Mouse (Mus musculus) adrenal gland, adult 2 months (tissue): ENCODE results near the gene Snx10. TPM values are rescaled to one million over a fixed set of nuclear protein-coding genes. Genes with fewer than 3 reads are reported as not detected.

Experiments used
- DNase-seq: peaks from one replicate; pipeline ENCODE4 v3.0.0; 2021
- polyA plus RNA-seq: library from polyadenylated mRNA; depleted of rRNA; stranded (reverse); fragments of >200 nt; gene quantifications from 2 replicates; pipeline ENCODE4 v1.2.3, GENCODE M21; 2012
- total RNA-seq, 2 experiments: library from RNA; stranded (reverse); gene quantifications; 2 replicates each; pipeline ENCODE4 v1.2.3; 2021

Gene Snx10
- total and polyA plus RNA-seq, 3 experiments = 0.81 to 69.2 (median 36.2) TPM

GRCm38 (mm10) chr6:51585980-51586379, 62.3 kb downstream of the Snx10 start:
- DNase-seq = peak; percentile 57

DNA sequence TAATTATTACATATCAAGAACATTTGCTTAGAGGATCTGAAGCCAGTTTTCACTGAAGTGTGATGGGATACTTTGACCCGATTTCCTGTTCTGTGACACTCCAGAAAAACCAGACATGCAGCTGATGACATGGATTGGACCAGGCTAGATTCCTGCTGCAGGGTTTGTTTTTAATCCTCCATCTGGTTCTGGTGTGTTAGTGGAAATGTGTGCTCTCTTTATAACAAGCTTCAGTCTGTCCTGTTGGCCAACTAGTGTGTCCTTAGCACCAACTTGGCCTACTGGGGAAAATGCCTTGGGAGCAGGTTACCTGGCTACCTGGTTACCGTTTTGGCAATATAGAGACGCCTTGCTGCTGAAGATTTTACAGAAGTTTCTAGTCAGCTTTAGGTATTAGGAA, 63.6 kb downstream of the Snx10 start:
- DNase-seq = no peak

GRCm38 (mm10) chr6:51591264-51591663, 67.6 kb downstream of the Snx10 start:
- no peak for DNase-seq

GRCm38 (mm10) chr6:51591844-51592243, 68.1 kb downstream of the Snx10 start:
- no peak for DNase-seq

GRCm38 (mm10) chr6:51592356-51593115, 68.8 kb downstream of the Snx10 start:
- DNase-seq = peak; percentile 87

GRCm38 (mm10) chr6:51593446-51594035, 69.8 kb downstream of the Snx10 start:
- no peak for DNase-seq

DNA sequence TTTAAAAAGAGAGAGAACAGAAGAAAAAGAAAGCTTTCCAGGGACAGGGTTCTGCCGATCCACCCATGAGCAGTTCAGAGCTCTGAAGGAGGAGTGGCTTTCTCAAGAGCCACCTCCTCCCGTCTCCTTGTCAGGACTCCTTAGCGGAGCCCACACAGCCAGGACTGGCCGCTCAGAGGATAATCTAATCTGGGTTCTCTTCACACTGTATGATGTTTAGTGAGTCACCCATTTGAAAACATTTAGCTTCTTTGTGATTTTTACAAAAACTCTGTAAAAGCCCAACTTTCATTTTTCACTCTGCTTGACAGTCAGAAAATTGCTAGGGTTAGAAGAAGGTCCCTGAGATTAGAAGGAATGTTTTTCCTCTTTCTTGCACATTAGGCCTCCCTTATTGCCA, 70.8 kb downstream of the Snx10 start:
- no peak for DNase-seq

DNA sequence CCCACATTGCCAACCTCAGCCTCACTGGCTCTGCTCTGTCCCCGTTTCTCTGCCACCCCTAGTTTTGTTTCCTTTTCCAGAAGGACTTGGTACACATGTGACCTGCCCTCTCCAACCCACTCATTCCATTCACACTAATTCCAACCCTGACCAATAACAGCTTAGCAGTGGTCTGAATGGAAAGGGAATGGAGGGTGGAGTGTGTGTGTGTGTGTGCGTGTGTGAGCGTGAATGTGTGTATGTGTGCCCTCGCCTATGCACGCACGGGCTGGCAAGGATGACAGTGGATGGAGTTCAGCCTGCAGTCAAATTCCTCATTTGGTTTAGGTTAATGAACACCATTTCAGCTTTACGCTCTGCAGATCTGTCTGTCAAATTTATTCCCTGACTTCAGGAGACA, 74.4 kb downstream of the Snx10 start:
- DNase-seq = no peak

DNA sequence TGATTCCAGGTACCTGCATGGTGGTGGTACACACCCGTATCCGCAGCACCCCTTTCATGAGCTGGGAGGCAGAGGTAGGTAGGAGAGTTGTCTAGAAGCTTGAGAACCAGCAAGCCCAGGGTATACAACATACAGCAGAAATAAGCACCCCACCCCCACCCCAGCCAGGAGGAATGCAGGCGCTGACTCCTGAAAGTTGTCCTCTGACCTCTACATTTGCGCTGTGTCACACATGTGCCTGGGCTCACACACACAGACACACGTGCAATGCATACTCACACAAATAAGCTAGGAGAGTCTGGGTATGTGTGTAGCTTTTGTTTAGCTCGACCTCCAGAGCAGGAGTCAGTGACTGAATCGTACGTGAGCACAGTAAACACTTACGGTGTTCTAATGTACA, 76.7 kb downstream of the Snx10 start:
- no peak for DNase-seq

- DNase-seq = no peak
Measured at GRCm38 (mm10) chr6:51602341-51602740, 78.6 kb downstream of the Snx10 start.

- DNase-seq = no peak
Measured at GRCm38 (mm10) chr6:51603691-51604090, 80.0 kb downstream of the Snx10 start.

DNA sequence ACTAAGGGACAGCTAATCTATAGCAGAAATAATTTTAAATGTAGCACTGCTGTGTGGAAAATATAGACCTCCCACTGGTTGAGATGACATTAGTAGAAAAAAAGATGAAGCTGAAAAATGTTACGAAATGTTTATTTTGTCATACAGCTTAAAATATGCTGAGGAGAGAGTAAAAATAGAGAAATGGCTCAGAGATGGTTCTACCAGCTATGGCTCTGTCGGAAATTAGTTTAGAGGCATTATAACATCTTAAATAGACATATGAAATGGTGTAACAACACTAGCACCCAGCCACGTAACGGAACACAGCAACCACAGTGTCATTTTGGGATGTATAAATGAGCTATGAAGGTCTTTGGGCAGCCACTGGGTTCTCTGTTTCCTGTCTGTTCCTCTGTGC, 82.5 kb downstream of the Snx10 start:
- DNase-seq = no peak

DNA sequence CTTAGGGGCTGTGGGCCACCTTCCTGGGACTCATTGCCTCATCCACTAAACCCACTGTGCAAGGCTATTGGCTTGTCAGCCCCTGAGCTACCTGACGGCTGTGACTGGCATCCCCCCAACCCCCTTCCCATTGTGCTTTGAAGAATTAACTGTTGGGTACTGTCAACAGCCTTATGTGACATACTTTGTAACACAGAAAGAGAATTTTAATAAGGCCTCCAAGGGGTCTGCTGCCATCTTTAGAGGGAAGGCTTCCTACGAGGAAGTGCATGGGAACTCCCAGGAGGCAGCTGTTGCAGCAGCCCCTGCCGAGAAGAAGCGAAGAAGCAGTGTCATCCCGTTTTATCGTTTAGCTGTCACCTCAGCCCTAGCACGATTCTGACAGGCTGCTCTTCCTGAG, 83.1 kb downstream of the Snx10 start:
- DNase-seq = no peak

GRCm38 (mm10) chr6:51611621-51612020, 87.9 kb downstream of the Snx10 start:
- DNase-seq = no peak

DNA sequence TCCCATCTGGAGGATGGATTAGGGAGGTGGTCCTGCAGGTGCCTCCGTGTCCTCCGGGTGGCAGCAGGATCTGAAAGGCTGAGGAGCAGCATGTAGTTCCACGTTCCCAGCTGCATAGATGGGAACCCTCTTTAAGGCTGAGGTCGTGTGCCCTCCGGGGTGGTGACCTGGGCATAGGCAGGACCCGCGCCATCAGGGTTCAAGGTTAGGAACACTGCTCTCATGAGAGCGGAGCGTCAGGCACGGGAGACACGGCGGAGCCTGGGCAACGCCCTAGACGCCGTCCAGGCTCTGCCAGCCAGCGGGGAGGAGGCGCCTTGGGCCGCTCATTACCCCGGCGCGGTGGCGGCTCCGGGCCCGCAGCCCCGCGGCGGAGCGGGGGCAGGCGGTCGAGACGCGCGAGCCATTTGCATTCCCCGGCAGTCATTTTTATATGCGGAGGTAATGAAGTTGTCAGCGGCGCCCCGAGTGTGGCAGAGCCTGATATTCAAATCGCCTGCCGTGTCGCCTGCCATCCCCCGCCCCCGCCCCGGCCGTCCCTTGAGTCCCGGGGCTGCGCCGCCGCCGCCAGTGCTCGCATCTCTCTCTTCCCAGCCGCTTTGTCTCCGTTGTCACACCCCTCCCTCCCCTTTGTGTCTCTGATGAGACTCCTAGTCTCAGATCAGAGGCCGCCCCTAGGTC, 88.8 kb downstream of the Snx10 start:
- DNase-seq = peak; percentile 84

- no peak for DNase-seq
Measured at GRCm38 (mm10) chr6:51613661-51614060, 90.0 kb downstream of the Snx10 start.

DNA sequence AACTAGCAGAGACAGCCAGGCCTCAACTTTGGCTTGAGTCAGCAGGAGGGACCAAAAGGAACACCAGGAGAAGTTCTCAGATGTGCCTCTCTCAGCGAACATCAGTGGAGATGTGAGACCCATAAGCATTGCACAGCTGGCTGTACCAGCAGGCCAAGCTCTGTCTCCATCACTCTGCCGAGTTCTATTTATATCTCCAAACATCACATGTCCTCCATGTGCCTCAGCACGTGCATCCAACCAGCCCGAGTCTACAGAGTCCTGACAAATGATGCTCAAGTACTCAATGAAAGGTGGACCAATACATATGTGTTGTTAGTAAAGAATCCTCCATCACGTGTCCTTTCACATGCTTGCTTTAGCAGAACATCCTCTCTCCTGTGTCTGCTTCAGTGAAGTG, 103.1 kb downstream of the Snx10 start:
- DNase-seq = no peak

GRCm38 (mm10) chr6:51629671-51630070, 106.0 kb downstream of the Snx10 start:
- DNase-seq = no peak

DNA sequence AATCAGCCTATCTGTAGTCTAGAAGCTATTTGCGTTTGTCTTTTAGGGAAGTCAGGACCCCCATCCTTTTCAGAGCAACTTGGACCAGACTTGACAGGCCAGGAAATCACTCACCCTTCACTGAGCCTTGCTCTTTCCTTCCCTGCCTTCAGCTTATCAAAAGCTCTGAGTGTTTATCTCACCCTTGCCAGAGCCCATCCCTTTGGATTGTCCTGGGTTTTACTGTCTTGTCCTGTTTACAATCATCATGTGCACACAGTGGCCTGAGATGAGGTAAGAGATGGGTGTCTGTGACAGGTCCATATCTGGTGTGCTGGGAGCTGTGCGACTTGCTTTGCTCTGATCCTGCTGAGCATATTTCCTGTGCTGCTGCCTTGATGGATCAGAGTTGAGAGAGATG, 106.5 kb downstream of the Snx10 start:
- DNase-seq = no peak

DNA sequence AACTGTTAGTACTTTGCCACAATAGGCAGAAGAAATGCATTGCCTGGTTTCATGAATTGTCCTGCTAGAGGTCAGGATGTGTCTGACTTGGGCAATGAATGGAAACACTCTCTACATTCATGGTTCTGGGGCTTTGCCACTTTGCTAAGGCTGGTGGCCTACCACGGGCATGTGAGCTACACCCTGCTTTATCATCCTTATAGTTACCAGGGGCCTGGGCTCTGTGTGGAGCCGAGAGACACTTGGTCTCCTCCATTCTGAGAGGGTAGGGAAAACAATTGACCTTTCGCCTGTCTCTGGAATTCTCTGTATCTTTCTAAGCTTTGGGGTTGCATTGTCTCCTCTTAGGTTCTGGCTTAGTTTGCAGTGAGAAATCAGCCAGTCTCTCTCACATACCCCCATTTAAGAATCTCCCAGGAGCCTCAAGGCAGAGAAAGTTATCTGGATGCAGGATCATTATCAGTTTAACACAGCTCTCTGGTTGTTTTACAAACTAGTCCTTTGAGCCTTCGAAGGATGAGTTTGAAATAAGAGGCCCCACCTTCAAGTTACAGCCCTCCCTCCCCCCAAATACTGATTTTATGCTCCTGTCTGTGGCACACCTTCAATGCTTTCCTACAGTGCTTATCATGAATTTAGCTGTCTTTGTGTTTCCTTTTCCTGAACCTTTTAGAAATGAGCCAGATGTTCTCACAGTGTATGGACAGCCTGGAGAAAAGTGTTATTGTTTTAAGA, 109.4 kb downstream of the Snx10 start:
- no peak for DNase-seq

- DNase-seq = no peak
Measured at GRCm38 (mm10) chr6:51633663-51634362, 110.1 kb downstream of the Snx10 start.

- DNase-seq = no peak
Measured at GRCm38 (mm10) chr6:51636019-51636568, 112.4 kb downstream of the Snx10 start.
